Mouse (Mus musculus) E14TG2a.4 (cell line): Measurements from ENCODE around the gene Ripk1.

Source experiments
- CTCF ChIP-seq: conservative IDR thresholded peaks from 2 replicates; pipeline ENCODE4 v1.5.1; 2014; ENCODE audit warnings: low read length
- NANOG ChIP-seq: IDR thresholded peaks from 2 replicates; pipeline ENCODE4 v1.6.1; 2014; ENCODE audit warnings: borderline replicate concordance, low read length, mixed read lengths
- POU5F1 ChIP-seq: IDR thresholded peaks from 2 replicates; pipeline ENCODE4 v1.6.1; 2014; ENCODE audit warnings: low read length, borderline replicate concordance

DNA sequence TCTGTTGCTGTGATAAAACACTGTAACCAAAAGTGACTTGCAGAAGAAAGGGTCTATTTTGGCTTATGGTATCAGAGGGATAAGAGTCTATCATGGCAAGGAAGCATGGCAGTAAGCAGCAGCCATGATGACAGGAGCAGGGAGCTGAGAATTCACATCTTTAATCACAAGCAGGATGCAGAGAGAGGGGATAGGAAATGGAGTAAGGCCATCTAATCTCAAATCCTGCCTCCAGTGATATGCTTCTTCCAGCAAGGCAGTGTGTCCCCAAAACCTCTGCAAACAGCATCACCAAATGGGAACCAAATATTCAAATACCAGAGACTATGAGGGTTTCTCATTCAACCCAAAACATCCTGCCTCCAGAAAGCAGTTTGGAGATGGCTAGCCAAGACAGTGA lies 35.6 kb upstream of the Ripk1 start:
- TF ChIP-seq CTCF (no peak), POU5F1 (no peak), NANOG (no peak)
